Mouse (Mus musculus): ENCODE measurements around the gene Pex11g.

Pex11g gene

DNA sequence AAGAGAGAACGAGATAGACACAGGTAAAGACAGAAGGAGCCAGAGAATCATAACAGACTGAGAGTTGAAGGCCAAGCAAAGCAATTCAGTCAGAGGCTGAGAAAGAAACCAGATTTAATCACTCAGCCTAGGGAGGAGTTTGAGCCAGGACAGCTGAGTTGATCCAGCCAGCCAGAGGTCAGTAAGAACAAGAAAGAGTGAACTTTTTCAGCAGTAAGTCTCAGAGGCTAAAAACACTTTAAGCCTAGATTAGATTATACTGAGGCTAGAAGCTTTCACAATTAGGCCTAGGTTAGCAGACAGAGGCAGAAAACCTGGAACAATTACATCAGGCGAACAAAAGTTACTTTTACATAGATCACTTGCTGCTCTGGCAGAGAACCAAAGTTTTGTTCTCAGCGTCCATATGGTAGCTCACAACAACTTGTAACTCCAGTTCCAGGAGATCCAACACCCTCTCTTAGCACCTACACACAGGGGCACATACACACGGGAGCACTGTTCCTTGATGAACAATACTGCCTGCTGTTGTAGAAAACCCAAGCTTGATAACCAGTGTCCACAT lies 12.8 kb upstream of the Pex11g start:
- DNase-seq: no peak

- DNase-seq: no peak
These were observed 8.4 kb upstream of the Pex11g start for GRCm38 (mm10) chr8:3475715-3476429.

DNA sequence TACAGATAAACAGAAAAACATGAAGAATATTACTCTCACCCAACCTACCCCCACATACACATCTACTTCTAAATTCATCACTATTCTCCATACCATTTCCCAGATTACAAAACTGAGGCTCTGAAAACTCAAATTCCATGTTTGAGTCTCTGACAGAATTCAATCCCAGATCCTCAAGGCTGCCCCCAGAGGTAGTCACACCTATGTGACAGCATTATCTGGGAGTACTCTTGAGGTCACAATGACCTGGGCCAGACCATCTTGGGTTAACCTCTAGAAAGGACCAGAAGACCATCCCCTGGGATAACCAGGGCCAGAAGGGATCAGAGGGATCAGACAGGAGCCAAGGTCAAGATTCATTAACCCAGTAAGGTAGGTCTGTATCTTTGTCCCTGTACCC lies 3.1 kb upstream of the Pex11g start, which contains the start of gene Tex45:
Gene Tex45, plus strand, starts transcription at position 301 of the 400 bp plus-strand sequence.
- no peak for DNase-seq

DNA sequence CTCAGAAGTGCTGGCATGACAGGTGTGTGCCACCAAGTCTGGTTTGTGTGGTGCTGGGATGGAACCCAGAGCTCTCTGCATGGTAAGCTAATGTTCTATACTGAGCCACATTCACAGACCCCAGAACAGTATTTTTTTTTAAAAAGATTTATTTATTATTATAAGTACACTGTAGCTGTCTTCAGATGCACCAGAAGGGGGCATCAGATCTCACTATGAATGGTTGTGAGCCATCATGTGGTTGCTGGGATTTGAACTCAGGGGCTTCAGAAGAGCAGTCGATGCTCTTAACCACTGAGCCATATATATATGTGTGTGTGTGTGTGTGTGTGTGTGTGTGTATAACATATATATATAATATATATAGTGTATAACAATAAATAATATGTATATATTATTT lies 1.4 kb upstream of the Pex11g start:
- DNase-seq: peak in 1 of 2 experiments; percentile 27

GRCm38 (mm10) chr8:3467886-3468545 lies 536 bp upstream of the Pex11g start:
- no peak for DNase-seq

DNA sequence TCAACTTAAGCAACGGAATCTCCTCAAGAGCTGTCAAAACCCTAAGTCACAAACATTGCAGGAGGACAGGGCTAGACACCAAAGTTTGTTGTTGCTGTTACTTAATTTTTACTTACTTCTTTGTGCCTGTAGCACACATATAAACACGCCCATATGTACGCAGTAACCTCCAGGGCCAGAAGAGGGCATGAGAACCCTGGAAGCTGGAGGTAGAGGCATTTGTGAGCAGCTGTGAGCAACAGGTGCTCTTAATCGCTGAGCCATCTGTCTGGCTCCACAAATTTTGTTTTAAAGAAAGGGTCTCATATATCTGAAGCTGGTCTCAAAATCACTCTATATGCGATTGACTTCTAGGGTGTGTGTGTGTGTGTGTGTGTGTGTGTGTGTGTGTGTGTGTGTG lies 3.2 kb downstream of the Pex11g start:
- peak; percentile 45 to 58 for DNase-seq

DNA sequence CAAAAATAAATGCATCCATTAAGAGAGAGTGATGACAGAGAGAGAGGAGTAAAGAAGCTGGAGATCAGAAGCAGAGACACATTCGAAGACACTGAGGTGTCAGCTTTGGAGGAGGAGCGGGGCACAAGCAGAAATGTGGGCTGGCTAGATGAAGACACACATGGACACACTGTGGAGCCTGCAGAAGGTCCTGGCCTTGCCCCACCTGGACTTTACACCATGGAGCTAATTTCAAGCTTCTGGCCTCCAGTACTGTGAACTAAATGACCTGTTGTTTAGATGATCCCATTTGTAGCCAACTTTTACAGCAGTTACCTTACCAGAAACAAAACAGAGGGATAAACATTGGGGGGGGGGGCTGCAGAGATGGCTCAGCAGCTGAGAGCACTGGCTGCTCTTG lies 4.2 kb downstream of the Pex11g start:
- no peak for DNase-seq

DNA sequence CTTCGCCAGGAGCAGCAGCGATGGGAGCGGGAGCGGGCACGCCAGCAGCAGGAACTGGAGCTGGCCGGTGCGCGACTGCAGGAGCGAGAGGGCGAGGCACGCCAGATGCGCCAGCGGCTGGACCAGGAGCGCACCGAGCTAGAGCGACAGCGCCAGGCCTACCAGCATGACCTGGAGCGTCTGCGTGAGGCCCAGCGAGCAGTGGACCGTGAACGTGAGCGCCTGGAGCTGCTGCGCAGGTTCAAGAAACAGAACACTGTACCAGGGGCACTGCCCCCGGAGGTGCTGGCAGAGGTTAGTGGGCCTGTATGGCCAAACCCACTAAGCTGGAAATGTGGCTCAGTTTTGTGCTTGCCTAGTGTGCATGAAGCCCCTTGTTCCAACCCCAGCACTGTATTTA lies 15.5 kb downstream of the Pex11g start:
- DNase-seq: no peak

GRCm38 (mm10) chr8:3450670-3451069 lies 16.8 kb downstream of the Pex11g start:
- DNase-seq: peak; percentile 68 to 75

- no peak for DNase-seq
These were observed 18.3 kb downstream of the Pex11g start for GRCm38 (mm10) chr8:3449226-3449625.

DNA sequence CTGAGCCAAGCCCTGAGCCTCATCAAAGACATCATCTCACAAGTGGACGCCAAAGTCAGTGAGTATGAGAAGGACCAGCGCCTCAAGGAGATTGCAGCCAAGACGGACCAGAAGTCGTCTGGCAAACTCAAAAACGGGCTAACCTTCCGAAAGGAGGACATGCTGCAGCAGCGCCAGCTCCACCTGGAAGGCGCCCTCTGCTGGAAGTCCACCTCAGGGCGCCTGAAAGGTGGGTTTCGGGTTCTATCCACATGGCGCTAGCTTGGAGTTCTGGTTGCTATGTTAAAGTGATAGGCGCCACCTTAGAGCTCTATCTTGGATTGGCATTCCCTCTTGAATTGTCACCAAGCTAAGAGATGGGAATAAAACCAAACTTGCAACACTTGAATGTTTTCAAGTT lies 28.0 kb downstream of the Pex11g start:
- peak; percentile 36 for DNase-seq

GRCm38 (mm10) chr8:3436492-3436891 lies 31.0 kb downstream of the Pex11g start:
- no peak for DNase-seq

GRCm38 (mm10) chr8:3431113-3431512 lies 36.4 kb downstream of the Pex11g start:
- no peak for DNase-seq

GRCm38 (mm10) chr8:3429966-3430365 lies 37.5 kb downstream of the Pex11g start:
- no peak for DNase-seq

DNA sequence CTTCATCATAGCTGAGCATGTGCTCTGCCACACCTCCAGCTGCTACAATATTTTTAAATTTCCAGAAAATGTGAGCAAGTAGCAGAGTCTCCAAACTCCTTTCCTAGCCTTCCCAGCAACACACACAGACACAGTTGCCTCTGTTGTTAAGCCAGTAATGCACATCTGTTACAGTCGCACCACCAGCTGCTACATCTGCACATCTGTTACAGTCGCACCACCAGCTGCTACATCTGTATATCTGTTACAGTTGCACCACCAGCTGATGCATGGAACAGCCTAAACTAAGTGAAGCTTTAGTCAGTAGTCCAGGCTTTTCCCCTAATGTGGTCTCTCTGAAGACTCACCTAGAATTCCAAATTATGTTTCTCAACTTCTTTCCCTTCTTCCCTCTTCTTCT lies 39.1 kb downstream of the Pex11g start:
- DNase-seq: no peak

DNA sequence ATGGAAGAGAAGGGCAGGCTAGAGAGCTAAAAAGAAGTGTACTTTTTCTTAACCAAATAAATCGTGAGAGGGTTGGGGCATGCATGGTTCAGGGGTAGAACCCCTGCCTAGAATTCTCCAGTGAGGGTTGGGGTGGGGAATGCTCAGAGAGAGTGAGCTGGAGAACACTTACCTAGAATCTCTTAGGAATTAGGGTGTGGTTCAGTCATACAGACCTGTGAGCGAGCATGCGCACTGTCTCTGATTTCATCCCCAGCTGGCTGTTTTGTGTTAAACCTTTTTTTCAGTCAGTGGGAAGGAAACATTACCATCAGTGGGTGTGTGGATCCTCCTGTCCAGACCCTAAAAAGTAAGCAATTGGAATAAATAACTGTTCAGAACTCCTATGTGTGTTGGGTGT lies 41.3 kb downstream of the Pex11g start:
- DNase-seq: no peak

DNA sequence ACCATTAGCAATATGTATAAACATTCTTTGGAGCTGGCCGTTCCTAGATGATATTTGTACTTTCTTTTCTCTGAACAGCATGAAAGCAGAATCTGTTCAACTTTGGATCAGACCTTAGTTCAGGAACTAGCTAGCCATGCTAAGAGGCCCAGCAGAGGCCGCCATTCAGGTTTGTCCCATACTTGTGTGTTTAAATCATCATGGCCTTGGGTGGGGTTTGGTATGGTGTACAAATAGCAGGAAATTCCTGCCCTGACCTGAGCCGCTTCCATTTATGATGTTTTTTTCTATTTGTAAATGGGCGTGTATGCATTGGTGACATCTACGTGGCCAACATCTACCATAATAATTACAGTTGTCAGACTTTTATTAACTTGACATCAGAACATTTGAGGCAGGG lies 42.3 kb downstream of the Pex11g start:
- no peak for DNase-seq

DNA sequence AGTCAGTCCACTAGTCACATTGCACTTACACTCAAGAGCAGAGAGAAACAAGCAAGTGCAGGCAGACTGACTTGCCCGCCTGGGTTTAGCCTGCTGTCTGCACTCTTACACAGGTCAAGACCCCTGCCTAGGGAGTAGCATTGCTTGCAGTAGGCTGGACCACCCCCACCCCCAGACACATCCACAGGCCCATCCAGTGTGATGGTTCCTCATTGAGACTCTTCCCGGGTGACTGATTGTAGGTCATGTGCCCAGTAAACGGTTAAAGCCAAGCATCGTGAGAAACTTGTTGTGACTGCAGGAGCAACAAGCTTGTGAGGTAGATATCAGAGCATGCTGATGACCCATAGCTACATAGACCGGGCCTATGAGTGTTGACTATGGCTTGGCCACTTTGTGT lies 46.0 kb downstream of the Pex11g start:
- no peak for DNase-seq

DNA sequence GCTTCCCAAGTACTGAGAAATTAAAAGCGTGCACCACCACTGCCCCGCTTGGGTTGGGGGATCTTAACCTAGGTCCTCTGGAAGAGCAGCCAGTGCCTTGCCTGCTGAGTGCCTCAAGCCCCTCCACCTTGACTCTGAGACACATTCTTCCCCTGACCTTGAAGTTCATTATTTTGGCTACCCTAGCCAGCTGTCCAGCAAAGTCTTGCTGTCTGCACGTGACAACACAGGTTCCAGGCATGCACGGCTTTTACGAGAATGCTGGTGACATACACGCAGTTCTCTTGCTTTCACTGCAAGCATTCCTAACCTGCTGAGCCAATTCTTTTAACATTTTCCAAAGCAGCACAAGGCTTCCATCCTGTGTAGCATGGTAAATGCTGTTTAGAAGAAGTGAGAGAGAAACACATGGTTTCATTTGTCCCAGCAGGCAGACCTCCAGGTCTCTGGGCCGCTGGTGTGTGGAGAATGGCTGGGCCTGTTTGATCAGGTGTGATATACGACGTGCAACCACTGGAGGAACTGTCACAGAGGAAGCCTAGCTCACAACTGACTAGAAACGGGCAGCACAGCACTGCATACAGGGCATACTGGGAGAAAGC lies 47.3 kb downstream of the Pex11g start:
- DNase-seq: no peak

DNA sequence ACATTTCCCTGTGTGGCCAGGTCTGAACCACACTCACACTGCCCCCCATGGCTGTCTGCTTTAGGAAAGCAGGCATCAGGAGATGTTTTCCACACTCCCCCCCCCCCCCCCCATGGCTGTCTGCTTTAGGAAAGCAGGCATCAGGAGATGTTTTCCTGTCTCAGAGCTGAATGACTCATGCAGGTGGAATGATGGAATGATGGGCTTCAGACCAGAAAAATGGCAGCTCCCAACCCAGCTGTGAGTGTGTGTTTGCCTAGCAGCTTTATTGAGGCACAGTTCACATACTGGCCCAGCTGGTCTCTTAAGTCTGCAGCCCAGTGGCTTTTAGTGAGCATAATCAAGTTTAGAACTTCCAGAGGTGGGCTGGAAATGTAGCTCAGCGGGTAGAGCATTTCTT lies 49.4 kb downstream of the Pex11g start:
- no peak for DNase-seq

- no peak for DNase-seq
These were observed 50.0 kb downstream of the Pex11g start for GRCm38 (mm10) chr8:3417455-3417854.

DNA sequence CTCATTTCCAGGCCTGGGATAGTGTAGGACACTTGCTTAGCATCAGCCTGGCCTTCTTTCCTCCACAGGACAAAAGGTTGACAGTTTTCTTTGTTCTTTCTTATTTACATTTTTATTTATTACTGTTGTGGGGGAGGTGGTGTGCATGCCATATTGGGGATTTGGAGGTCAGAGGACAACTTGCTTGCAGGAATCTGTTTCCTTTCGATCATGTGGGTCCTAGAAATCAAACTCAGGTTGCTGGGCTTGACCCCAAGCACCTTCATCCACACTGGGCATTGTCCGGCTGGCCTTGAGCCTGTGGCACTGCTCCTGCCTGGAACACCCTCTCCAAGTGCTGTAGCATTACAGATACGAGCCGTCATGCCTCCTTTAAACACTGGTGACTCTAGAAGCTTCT lies 50.6 kb downstream of the Pex11g start:
- DNase-seq: no peak

GRCm38 (mm10) chr8:3415661-3416060 lies 51.8 kb downstream of the Pex11g start:
- no peak for DNase-seq

GRCm38 (mm10) chr8:3415259-3415658 lies 52.2 kb downstream of the Pex11g start:
- no peak for DNase-seq

Data from B cell, adult 2 months (primary cell).